Mouse (Mus musculus): Measurements from ENCODE around the gene Ttc27. TPM values are rescaled to one million over a fixed set of nuclear protein-coding genes. Genes with fewer than 3 reads are reported as not detected.

Ttc27 gene
- polyA plus RNA-seq, 1 experiment from 2014 or later, result 19.5 TPM

DNA sequence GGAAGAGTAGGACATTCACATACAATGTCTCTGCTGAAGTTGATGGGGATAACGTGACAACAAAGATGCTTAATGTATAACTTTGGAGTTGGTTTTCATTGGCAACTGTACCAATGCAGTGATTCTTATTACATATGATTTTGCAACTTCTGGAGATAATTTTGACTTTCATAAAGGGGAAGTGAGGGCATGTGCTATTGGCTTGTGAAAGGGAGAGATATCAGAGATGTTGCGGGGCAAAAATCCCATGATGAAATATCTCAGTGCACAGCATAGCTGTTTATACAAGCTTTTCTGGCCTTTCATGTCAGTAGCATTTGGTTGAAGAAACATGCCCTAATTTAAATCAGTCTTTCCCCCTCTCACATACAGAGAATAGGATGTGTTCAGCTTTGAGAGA is 86.3 kb downstream of the Ttc27 start:
- H3K4me1 ChIP-seq, result no peaks in the 10 kb centered on the region
- no peak overlapping the region for H3K4me2 ChIP-seq (replicated peaks)
- H3K9ac ChIP-seq (replicated peaks), result no peak overlapping the region
- H3K36me3 ChIP-seq, result 0 out of 2 replicates have a peak, but pooled peaks cover 3% of the 10 kb centered on the region
- no peaks in the 10 kb centered on the region for H3K9me3 ChIP-seq
- H3K27ac ChIP-seq (replicated peaks), result no peak overlapping the region
- no peak overlapping the region for H3K4me3 ChIP-seq
- WGBS, result 92% methylated on average over 2 of the region's 2 CpGs
- no peaks in the 10 kb centered on the region for H3K27me3 ChIP-seq
- ATAC-seq (ENCODE audit: low FRiP score, low read depth), result no peak

DNA sequence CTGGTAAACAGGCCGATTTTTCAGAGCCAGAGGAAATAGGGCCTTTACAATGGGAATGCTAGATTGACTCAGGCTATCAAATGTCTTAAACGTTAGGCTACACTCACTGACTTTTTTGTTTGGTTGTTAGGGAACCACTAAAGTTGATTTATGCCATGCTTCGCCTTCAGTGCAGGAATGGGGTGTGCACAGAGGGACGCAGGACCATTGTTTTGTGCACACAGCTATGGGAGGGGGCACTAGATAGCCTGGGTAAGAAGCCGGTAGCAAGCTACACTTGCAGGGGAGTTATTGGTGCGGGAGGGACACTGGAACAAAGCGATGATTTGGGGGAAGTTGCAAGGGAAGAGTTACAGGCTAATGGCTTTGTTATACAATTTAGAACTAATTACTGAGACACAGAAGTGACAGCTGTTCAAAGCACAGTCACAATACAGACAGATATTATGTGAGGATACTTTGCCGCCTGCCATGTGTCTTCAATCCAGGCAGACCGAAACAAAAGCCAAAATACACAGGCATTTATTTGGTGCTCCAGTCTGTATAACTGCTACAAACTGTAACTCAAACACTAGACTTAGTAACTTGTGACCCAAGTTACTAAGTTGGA is 86.9 kb downstream of the Ttc27 start:
- H3K9me3 ChIP-seq, result no peaks in the 10 kb centered on the region
- no peaks in the 10 kb centered on the region for H3K4me1 ChIP-seq
- no peak overlapping the region for H3K4me2 ChIP-seq (replicated peaks)
- ATAC-seq (ENCODE audit: low FRiP score, low read depth), result no peak
- H3K4me3 ChIP-seq, result no peak overlapping the region
- WGBS, result 69% methylated on average over 9 of the region's 9 CpGs
- H3K27ac ChIP-seq (replicated peaks), result no peak overlapping the region
- H3K9ac ChIP-seq (replicated peaks), result no peak overlapping the region
- H3K36me3 ChIP-seq, result 0 out of 2 replicates have a peak, but pooled peaks cover 3% of the 10 kb centered on the region
- no peaks in the 10 kb centered on the region for H3K27me3 ChIP-seq

DNA sequence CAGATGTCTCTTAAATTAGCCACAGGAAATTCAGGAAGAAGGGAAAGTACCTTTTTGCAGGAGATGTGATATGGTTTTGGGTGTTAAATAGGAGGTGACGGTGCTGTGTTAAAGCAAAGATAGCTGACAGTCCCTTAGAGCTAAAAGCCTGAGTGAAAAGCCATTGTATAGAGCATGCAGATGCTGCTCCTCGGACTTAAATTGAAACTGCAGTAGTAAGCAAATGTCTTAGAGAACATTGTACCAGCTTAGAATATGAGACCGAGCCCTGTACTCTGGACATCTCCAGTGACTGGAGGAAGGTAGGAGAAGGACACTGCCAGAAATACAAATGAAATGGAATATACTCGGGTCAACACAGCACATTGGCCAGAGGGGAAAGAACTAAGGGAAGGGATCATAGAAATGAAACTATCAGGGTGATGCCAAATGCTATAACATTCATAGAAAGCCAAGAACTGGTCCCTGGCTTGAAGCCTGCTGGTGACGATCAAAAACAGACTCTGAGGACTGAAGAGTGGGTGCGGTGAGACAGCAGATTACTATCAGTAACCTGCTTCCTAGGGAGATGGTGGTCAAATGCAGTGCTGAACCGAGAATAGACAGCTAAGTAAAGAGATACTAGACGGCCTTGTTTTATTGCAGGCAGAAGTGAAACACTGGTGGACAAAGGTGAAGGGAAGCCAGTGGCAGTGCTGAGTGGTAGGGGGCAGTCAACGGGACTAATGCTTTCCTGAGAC is 90.1 kb downstream of the Ttc27 start:
- Histone ChIP-seq H3K9ac (replicated peaks) (no peak overlapping the region), H3K4me3 (no peak overlapping the region), H3K27me3 (no peaks in the 10 kb centered on the region), H3K9me3 (no peaks in the 10 kb centered on the region), H3K36me3 (0 out of 2 replicates have a peak, but pooled peaks cover 3% of the 10 kb centered on the region), H3K27ac (replicated peaks) (no peak overlapping the region), H3K4me1 (no peaks in the 10 kb centered on the region), H3K4me2 (replicated peaks) (no peak overlapping the region)
- 85% methylated on average over 9 of the region's 9 CpGs for WGBS
- no peak for ATAC-seq (ENCODE audit: low FRiP score, low read depth)

DNA sequence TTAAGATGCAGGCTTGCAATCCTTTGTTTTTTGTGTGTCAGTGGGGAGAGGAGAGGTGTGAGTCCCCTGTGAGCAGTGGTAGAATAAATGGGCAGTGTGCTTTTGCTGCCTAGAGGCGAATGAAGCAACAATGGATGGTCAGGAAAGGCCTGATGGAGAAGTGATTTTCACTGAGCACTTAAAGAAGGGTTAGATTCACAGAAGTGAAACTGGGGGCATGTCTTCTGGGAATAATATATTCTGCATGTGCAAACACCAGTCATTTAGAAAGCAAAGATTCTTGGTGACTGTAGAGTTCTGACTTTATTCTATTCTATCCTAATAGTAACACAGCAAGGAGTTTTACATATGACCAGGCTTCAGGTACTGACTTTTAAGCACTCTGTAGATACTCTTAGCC is 90.8 kb downstream of the Ttc27 start:
- 72% methylated on average over 1 of the region's 1 CpGs for WGBS
- Histone ChIP-seq H3K36me3 (0 out of 2 replicates have a peak, but pooled peaks cover 3% of the 10 kb centered on the region), H3K27me3 (no peaks in the 10 kb centered on the region), H3K9me3 (no peaks in the 10 kb centered on the region), H3K9ac (replicated peaks) (no peak overlapping the region), H3K27ac (replicated peaks) (no peak overlapping the region), H3K4me3 (no peak overlapping the region), H3K4me2 (replicated peaks) (no peak overlapping the region), H3K4me1 (no peaks in the 10 kb centered on the region)
- ATAC-seq (ENCODE audit: low FRiP score, low read depth), result no peak

DNA sequence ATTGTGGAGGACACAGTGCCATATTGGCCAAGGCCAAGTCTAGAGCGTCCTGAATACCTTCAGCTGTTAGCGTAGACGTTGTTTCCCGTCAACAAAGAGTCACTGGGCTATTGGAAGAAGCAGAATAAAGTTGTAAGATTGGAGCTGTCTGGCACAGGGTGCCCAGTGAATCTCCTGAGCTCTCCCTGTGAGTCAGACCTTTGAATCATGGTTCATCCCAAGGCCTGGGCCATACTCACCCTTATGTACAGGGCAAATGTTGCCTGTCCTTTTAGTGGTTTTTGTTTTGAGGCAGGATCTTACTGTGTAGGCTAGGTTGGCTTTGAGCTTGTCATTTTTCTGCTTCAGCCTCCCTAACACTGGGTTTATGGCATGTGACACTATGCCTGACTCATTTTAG is 91.4 kb downstream of the Ttc27 start:
- H3K4me3 ChIP-seq, result no peak overlapping the region

DNA sequence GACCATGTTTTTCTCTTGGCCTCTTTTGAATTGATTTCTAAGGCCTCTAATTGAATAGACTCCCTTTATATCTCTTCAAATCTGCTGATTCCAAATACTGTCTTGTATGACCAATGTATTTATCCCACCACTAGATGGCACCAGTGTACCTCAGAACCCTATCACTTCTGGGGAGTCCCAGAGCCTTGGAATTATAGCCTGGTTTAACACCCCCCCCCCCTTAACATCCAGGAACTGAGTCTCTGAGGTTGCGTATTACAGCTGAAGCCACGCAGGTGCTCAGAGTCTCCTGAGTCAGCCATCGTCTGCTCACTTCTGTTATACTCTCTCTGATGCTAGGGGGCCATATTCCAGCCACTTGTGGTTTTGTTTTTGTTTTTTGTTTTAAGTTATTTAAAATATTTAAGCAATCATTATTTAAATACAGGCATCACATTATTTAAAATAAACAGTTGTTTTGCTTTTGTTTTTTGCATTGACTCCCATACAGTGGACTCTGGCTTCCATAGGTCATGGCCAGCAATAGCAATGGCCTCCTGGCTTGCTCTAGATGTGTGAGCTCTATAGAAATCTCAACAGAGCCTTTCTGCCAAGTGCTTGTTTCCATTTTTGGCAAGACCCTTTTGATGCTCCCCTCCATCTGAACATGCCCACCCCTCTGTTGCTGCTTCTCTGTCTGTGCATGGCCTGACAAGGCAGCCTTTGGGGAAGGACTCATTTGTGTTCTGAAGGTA is 93.5 kb downstream of the Ttc27 start:
- Histone ChIP-seq H3K27me3 (no peaks in the 10 kb centered on the region), H3K4me3 (no peak overlapping the region), H3K4me1 (no peaks in the 10 kb centered on the region), H3K36me3 (no peaks in the 10 kb centered on the region), H3K27ac (replicated peaks) (no peak overlapping the region), H3K9me3 (no peaks in the 10 kb centered on the region), H3K9ac (replicated peaks) (no peak overlapping the region), H3K4me2 (replicated peaks) (no peak overlapping the region)
- 69% methylated on average over 3 of the region's 3 CpGs for WGBS
- ATAC-seq (ENCODE audit: low FRiP score, low read depth), result peak; percentile 65

More for the DNA sequence above, 91.4 kb downstream of the Ttc27 start:
- no peaks in the 10 kb centered on the region for H3K4me1 ChIP-seq
- ATAC-seq (ENCODE audit: low FRiP score, low read depth), result no peak
- 0 out of 2 replicates have a peak, but pooled peaks cover 3% of the 10 kb centered on the region for H3K36me3 ChIP-seq
- H3K27ac ChIP-seq (replicated peaks), result no peak overlapping the region
- H3K27me3 ChIP-seq, result no peaks in the 10 kb centered on the region
- H3K9ac ChIP-seq (replicated peaks), result no peak overlapping the region
- no peaks in the 10 kb centered on the region for H3K9me3 ChIP-seq
- 93% methylated on average over 4 of the region's 4 CpGs for WGBS
- H3K4me2 ChIP-seq (replicated peaks), result no peak overlapping the region

DNA sequence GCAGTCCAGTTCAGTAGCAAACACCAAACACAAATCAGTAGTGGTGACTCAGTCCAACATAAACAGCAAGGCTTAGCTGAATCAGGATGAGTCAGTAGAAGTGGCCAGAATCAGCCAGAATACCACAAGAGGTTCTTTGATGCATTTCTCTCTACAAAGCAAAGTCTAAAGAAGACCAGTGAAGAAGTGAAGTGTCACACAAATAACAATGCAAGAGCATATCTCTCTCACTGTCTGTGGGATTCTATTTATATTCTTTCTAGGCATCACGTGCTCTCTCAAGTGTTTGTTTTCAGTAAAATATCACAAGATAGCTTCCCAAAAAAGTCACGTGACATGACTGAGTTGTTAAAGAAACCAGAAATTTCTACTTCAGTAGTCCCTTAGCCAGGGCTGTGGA is 102.2 kb downstream of the Ttc27 start:
- H3K9ac ChIP-seq (replicated peaks), result no peak overlapping the region
- WGBS, result 88% methylated on average over 2 of the region's 2 CpGs
- H3K4me2 ChIP-seq (replicated peaks), result no peak overlapping the region
- no peaks in the 10 kb centered on the region for H3K36me3 ChIP-seq
- ATAC-seq (ENCODE audit: low FRiP score, low read depth), result no peak
- H3K4me3 ChIP-seq, result no peak overlapping the region
- H3K27ac ChIP-seq (replicated peaks), result no peak overlapping the region
- no peaks in the 10 kb centered on the region for H3K4me1 ChIP-seq
- no peaks in the 10 kb centered on the region for H3K9me3 ChIP-seq
- no peaks in the 10 kb centered on the region for H3K27me3 ChIP-seq

DNA sequence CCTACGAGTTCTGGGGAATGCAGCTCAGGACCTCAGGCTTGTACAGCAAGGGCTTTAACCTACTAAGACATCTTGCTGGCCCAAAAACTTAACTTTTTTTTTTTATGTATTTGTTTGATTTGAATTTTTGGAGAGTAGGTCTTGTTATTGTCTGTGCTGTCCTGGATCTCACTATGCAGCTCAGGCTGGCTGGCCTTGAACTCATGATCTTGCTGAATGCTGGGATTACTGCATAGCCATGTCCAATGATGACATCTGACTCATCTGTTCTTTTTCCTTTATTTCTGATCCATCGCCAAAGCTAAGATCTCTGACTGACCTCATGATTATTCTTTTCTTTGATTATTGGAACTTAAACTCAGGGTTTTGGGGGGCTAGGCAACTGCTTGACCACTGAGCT is 113.3 kb downstream of the Ttc27 start:
- H3K4me1 ChIP-seq, result no peaks in the 10 kb centered on the region
- H3K4me3 ChIP-seq, result no peak overlapping the region
- 94% methylated on average over 2 of the region's 2 CpGs for WGBS
- H3K27me3 ChIP-seq, result no peaks in the 10 kb centered on the region
- H3K9ac ChIP-seq (replicated peaks), result no peak overlapping the region
- H3K36me3 ChIP-seq, result no peaks in the 10 kb centered on the region
- no peak for ATAC-seq (ENCODE audit: low FRiP score, low read depth)
- no peak overlapping the region for H3K27ac ChIP-seq (replicated peaks)
- 0 out of 2 replicates have a peak, but pooled peaks cover 4% of the 10 kb centered on the region for H3K9me3 ChIP-seq
- H3K4me2 ChIP-seq (replicated peaks), result no peak overlapping the region

DNA sequence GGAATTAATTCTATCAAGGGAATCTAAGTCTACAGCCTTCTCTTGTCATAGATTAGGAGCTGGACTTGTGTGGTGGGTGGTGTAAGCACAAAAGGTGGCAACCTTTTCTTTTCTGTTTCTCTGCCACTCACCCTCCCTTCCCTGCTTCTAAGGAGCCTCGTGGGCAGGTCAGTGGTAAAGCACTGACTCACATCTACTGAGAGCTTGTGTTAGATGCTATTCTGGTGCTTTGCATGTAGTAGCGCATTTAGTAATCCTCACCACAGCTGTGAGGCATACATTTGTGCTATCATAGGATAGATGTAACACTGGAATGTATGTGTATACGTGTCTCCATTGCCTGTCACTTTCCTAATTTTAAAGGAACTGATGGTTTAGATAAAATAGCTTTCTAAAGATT is 124.2 kb downstream of the Ttc27 start:
- no peaks in the 10 kb centered on the region for H3K9me3 ChIP-seq
- peaks cover 5% of the 10 kb centered on the region; the same call in 1 of the 2 replicates for H3K4me1 ChIP-seq
- no peak overlapping the region for H3K9ac ChIP-seq (replicated peaks)
- ATAC-seq (ENCODE audit: low FRiP score, low read depth), result no peak
- no peak overlapping the region for H3K4me3 ChIP-seq
- no peak overlapping the region for H3K4me2 ChIP-seq (replicated peaks)
- no peaks in the 10 kb centered on the region for H3K36me3 ChIP-seq
- H3K27me3 ChIP-seq, result no peaks in the 10 kb centered on the region
- no peak overlapping the region for H3K27ac ChIP-seq (replicated peaks)
- WGBS, result 76% methylated on average over 3 of the region's 3 CpGs

DNA sequence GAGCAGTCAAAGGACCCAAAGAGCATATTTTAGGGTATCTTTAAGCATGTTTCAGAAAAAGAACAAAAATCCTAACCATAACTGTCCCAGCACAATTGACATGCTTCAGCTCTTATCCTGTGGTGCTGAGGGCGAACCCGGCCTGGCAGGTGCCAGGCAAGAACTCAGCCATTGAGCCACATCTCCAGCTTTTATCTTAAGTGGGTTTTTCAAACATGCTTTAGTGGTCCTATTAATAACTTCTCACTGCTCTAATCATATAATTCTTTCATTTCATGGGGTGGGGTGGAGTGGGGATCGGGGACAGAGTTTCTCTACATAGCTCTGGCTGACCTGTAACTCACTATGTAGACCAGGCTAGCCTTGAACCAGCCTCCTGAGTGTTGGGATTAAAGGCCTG is 125.1 kb downstream of the Ttc27 start:
- Histone ChIP-seq H3K4me3 (no peak overlapping the region), H3K4me2 (replicated peaks) (no peak overlapping the region), H3K9ac (replicated peaks) (no peak overlapping the region), H3K27me3 (no peaks in the 10 kb centered on the region), H3K27ac (replicated peaks) (no peak overlapping the region), H3K9me3 (no peaks in the 10 kb centered on the region), H3K4me1 (peaks cover 5% of the 10 kb centered on the region; the same call in 1 of the 2 replicates), H3K36me3 (no peaks in the 10 kb centered on the region)
- no peak for ATAC-seq (ENCODE audit: low FRiP score, low read depth)
- WGBS, result 97% methylated on average over 3 of the region's 3 CpGs

DNA sequence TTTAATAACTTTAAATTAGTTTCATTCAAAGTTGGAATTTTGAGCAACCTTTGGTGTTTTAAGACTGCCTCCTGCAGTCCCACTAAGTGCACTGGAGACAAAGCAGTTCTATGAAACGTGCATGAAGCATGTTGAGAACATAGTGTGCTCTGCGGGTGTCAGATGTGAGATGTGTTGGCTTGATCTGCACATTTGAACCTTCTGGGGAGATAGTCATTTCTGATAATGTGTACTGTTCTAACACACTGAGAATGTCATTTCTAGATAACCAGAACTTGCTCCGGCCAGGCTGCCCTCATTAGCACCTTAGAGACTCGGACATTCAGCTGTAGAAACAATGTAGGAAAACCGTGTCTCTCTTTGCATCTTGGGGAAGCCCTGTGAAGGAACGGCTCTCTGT is 126.0 kb downstream of the Ttc27 start:
- 86% methylated on average over 6 of the region's 6 CpGs for WGBS
- no peaks in the 10 kb centered on the region for H3K36me3 ChIP-seq

More for the DNA sequence above, 126.0 kb downstream of the Ttc27 start:
- Histone ChIP-seq H3K9ac (replicated peaks) (no peak overlapping the region), H3K9me3 (no peaks in the 10 kb centered on the region), H3K27ac (replicated peaks) (no peak overlapping the region), H3K4me3 (no peak overlapping the region), H3K4me1 (peaks cover 5% of the 10 kb centered on the region; the same call in 1 of the 2 replicates), H3K27me3 (no peaks in the 10 kb centered on the region), H3K4me2 (replicated peaks) (no peak overlapping the region)
- no peak for ATAC-seq (ENCODE audit: low FRiP score, low read depth)
